Mouse (Mus musculus) kidney, adult 18-20 months (tissue): ENCODE data around the gene Gm5565.
"Not testable (repeated sequence)": the region's sequence is repeated elsewhere in the genome, so short reads cannot be mapped to it uniquely, and the experiment has no call there.

Source experiments
- DNase-seq: peaks from one replicate; pipeline ENCODE4 v3.0.0; 2021

Gene Gm5565

DNA sequence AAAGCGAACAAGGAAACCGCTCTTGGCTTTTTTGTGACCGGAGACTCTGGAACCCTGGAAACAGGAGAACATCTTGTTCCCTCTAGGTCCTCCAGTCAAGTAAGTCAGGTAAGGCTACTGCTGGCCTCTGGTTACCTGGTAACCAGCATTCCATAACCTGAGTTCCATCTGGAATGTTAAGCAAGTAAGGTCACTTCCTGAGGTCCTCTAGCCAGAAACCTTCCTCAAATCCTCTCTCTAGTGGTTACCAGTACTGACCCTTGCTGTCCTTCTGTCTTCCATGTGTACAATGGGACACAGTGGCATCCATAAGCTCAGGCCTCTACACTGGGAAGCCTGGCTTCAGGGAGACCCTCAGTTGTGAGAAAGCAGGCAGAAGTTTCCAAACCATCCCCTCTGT, at the start of gene Gm5565:
Gene Gm5565 (minus strand): TSS at position 101 of the 400 bp plus-strand sequence.
- DNase-seq: not testable (repeated sequence)

GRCm38 (mm10) chr5:146205537-146205936, 45.2 kb upstream of the Gm5565 start:
- peak; percentile 79 for DNase-seq

DNA sequence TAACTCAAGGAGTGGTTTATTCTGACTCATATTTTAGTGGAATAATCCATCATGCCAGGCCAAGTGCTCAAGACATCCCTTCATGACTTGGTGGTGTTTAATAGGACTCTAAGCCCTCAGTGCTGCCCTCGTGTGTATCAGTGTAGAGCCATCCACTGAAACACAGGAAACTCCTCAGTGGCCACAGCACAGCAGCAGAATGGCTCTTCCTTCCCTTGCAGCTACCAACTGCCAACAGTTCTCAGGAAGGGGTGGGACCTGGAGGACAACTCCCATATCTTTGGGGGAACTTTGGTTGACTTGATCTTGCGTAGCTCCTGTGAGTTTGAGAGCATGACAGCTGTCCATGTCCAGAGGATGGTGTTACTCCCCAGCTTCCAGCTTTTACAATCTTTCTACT, 43.6 kb upstream of the Gm5565 start:
- no peak for DNase-seq

GRCm38 (mm10) chr5:146200580-146200979, 40.2 kb upstream of the Gm5565 start:
- no peak for DNase-seq

DNA sequence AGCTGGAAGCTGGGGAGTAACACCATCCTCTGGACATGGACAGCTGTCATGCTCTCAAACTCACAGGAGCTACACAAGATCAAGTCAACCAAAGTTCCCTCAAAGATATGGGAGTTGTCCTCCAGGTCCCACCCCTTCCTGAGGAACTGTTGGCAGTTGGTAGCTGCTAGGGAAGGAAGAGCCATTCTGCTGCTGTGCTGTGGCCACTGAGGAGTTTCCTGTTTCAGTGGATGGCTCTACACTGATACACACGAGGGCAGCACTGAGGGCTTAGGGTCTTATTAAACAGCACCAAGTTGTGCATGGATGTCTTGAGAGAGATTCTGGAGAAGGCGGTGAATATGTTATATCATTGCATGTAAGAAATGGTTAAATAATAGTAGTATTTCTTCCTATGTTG, 39.2 kb upstream of the Gm5565 start:
- DNase-seq: no peak

- DNase-seq: no peak
These were observed 38.7 kb upstream of the Gm5565 start for GRCm38 (mm10) chr5:146199073-146199472.

GRCm38 (mm10) chr5:146193360-146193759, 33.0 kb upstream of the Gm5565 start:
- no peak for DNase-seq

GRCm38 (mm10) chr5:146190501-146191269, 30.3 kb upstream of the Gm5565 start:
- no peak for DNase-seq

GRCm38 (mm10) chr5:146190093-146190492, 29.8 kb upstream of the Gm5565 start:
- DNase-seq: no peak

DNA sequence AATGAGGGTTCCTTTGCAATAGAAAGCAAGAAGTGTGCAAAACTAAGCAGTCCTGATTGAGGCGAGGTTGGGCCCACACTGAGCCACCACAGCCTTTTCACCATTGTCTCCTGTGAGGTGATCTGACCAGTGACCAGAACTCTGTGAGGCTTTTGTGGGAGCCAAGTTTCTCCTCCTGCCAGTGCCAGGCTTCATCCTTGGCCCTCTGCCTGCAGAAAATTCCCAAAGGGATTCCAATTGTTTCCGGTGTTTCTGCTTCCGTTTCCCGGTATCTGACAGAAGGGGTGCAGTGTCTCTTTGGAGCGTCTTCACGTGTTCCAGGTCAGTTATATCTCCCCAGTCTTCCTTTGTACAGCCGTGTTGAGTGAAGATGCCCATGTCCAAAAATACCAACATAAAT, 28.4 kb upstream of the Gm5565 start:
- DNase-seq: no peak

DNA sequence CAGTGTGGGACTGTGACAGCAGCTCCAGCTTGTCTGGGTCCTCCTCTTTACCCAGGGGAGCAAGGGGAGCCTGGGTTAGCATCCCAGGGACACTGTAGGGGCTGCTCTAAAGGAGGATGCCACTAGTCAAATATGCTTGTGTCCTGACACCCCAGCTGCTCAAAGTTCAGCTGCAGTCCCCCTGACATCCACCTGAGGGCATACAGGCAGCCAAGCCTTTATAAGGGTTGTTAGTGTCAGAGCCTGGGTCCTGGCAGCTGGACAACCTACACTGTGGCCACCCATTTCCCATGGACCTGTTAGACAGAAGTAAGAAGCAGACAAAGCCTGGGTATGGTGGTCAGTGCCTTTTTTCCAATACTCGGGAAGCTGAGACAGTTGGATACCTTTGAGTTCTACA, 27.8 kb upstream of the Gm5565 start:
- no peak for DNase-seq

GRCm38 (mm10) chr5:146187441-146187840, 27.1 kb upstream of the Gm5565 start:
- DNase-seq: peak; percentile 78

DNA sequence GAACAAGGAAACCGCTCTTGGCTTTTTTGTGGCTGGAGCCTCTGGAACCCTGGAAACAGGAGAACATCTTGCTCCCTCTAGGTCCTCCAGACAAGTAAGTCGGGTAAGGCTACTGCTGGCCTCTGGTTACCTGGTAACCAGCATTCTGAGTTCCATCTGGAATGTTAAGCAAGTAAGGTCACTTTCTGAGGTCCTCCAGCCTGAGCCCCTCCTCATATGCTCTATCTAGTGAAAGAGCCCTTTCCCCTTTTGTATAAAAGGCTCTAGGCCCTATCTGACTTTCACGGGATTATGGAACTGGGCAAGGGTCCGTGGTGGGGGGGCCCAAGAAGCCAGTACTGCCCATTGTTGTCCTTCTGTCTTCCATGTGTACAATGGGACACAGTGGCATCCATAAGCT, 24.9 kb upstream of the Gm5565 start, which contains the start of gene 1700001J03Rik:
Gene 1700001J03Rik (minus strand): TSS at position 101 of the 400 bp plus-strand sequence.
- not testable (repeated sequence) for DNase-seq

DNA sequence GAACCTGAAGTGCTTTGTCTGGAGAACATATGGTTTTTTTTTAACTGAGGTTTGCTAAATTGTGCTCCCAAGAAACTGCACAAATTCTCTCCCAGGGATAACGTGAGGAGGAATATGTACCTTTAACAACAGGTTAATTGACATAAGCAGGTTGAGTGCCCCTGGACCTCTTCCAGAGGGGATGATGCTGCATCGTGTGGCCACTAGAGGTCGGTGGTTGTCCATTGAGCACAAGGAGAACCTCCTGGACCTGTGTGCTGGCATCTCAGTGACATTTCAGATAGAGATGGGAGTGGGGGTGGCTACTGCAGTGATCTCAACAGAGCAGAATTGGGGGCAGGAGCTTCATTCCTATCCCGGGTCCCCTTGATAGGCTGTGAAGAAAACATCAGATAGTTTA, 12.4 kb upstream of the Gm5565 start:
- DNase-seq: peak; percentile 66

- not testable (repeated sequence) for DNase-seq
These were observed 10.3 kb upstream of the Gm5565 start, which contains the start of gene Gm6309 for GRCm38 (mm10) chr5:146170621-146171020. Gm6309 (minus strand) TSS chr5:146170721.

DNA sequence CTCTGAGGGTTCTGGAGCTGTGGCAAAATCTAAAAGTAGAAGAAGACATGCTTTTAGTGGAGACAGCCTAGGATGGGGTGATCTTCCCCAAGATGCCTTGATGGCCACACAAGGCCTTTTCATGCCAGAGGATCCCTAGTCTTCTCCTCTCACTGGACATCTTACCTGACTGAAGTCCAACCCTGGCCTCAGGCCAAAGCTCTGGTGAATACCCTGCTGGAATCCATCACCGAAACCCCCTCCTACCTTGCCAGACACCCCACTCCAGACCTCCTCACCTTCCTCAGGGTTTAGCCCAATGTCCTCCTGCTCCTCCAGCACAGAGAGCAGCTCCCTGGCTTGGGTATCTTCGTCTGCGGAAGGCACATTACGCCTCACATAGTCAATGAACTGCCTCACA, 2.0 kb downstream of the Gm5565 start:
- not testable (repeated sequence) for DNase-seq

DNA sequence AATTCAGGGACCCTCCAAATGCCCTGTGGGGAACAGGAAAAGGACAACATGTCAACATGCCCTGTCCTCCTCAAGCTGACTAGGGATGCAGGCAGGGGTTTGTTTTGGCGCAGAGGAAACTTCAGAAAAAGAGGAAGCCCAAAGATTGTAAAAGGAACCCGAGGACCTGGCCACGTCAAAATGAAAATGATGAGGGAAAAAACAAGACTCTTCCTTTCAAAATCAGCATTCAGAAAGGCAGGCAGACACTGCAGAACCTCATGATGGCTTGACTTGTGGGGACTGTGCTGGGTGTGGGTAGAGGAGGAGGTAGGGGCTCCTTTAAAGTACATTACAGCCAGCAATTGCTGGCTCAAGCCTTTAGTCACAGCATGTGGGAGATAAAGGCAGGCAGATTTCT, 9.9 kb downstream of the Gm5565 start:
- no peak for DNase-seq

GRCm38 (mm10) chr5:146147903-146148302, 12.4 kb downstream of the Gm5565 start:
- no peak for DNase-seq
